Mouse (Mus musculus) thymus, postnatal 0 days (tissue): ENCODE results near the gene Ntrk3. TPM values are rescaled to one million over a fixed set of nuclear protein-coding genes. Genes with fewer than 3 reads are reported as not detected.

ENCODE experiments used
- DNase-seq: peaks from one replicate; pipeline ENCODE4 v3.0.0-alpha.2; 2015; ENCODE audit warnings: low spot score
- polyA plus RNA-seq: library from polyadenylated mRNA; unstranded; fragments of >200 nt; fragmentation: Nextera tagmentation; extraction: Ambion mirVana; gene quantifications from 2 replicates; pipeline ENCODE4 v1.2.1, GENCODE M21; 2015

The Ntrk3 gene
- polyA plus RNA-seq, 1 experiment from 2014 or later = 75.0 TPM

- DNase-seq = no peak
Observed at GRCm38 (mm10) chr7:78361341-78362309, 376.2 kb downstream of the Ntrk3 start.

- DNase-seq = no peak
Observed at GRCm38 (mm10) chr7:78347464-78347863, 390.3 kb downstream of the Ntrk3 start.

- no peak for DNase-seq
Observed at GRCm38 (mm10) chr7:78333422-78333821, 404.4 kb downstream of the Ntrk3 start.

GRCm38 (mm10) chr7:78328301-78328700, 409.5 kb downstream of the Ntrk3 start:
- no peak for DNase-seq

GRCm38 (mm10) chr7:78326185-78326584, 411.6 kb downstream of the Ntrk3 start:
- no peak for DNase-seq

GRCm38 (mm10) chr7:78318640-78319039, 419.2 kb downstream of the Ntrk3 start:
- no peak for DNase-seq

- no peak for DNase-seq
Observed at GRCm38 (mm10) chr7:78305770-78306169, 432.0 kb downstream of the Ntrk3 start.

GRCm38 (mm10) chr7:78305029-78305428, 432.8 kb downstream of the Ntrk3 start:
- DNase-seq = no peak

GRCm38 (mm10) chr7:78297290-78297689, 440.5 kb downstream of the Ntrk3 start:
- DNase-seq = no peak

GRCm38 (mm10) chr7:78294322-78294721, 443.5 kb downstream of the Ntrk3 start:
- no peak for DNase-seq

GRCm38 (mm10) chr7:78290186-78290585, 447.6 kb downstream of the Ntrk3 start:
- no peak for DNase-seq

- no peak for DNase-seq
Observed at GRCm38 (mm10) chr7:78286516-78287238, 451.1 kb downstream of the Ntrk3 start.

GRCm38 (mm10) chr7:78269506-78270250, 468.1 kb downstream of the Ntrk3 start:
- DNase-seq = no peak

GRCm38 (mm10) chr7:78267461-78268007, 470.3 kb downstream of the Ntrk3 start:
- DNase-seq = no peak

- no peak for DNase-seq
Observed at GRCm38 (mm10) chr7:78264432-78265002, 473.3 kb downstream of the Ntrk3 start.

- no peak for DNase-seq
Observed at GRCm38 (mm10) chr7:78261420-78262125, 476.2 kb downstream of the Ntrk3 start.

GRCm38 (mm10) chr7:78258151-78258550, 479.7 kb downstream of the Ntrk3 start:
- DNase-seq = no peak

GRCm38 (mm10) chr7:78253777-78254385, 483.9 kb downstream of the Ntrk3 start:
- no peak for DNase-seq

GRCm38 (mm10) chr7:78248119-78248642, 489.6 kb downstream of the Ntrk3 start:
- no peak for DNase-seq

GRCm38 (mm10) chr7:78239012-78239411, 498.8 kb downstream of the Ntrk3 start:
- no peak for DNase-seq
